Mouse (Mus musculus) CH12.LX (cell line): ENCODE data around the gene Dnase1l2. TPM values are rescaled to one million over a fixed set of nuclear protein-coding genes. Genes with fewer than 3 reads are reported as not detected.

ENCODE experiments used
- DNase-seq: peaks from one replicate; pipeline ENCODE4 v3.0.0-alpha.2; 2013; ENCODE audit errors: extremely low read depth
- H3K27ac ChIP-seq: 2 replicates; pipeline ENCODE4 v1.5.1; 2012; ENCODE audit warnings: low read depth, mild to moderate bottlenecking, control low read depth, moderate library complexity; ENCODE audit not compliant: insufficient read depth
- H3K27me3 ChIP-seq: replicated peaks from 2 replicates; pipeline ENCODE3; 2012; ENCODE audit warnings: inconsistent platforms
- H3K36me3 ChIP-seq, 2 experiments: replicated peaks in 1 of 2; 2 replicates each; pipeline versions ENCODE3 to v1.6.1; 2012; ENCODE audit warnings: inconsistent platforms in 1 of 2, low read length in 1 of 2, mild to moderate bottlenecking in 1 of 2, mixed read lengths in 1 of 2, moderate library complexity in 1 of 2; ENCODE audit not compliant: control insufficient read depth in 1 of 2, insufficient read depth in 1 of 2
- H3K4me1 ChIP-seq, 2 experiments: 2 replicates each; pipeline ENCODE4 v1.6.1; 2012; ENCODE audit warnings: inconsistent platforms in 1 of 2, moderate library complexity in 1 of 2; ENCODE audit not compliant: insufficient read depth in 2 of 2, control insufficient read depth in 1 of 2
- H3K4me2 ChIP-seq: 2 replicates; pipeline ENCODE4 v1.6.1; 2012; ENCODE audit warnings: low read depth, mild to moderate bottlenecking, control low read depth; ENCODE audit not compliant: poor library complexity, insufficient read depth, severe bottlenecking
- H3K4me3 ChIP-seq, 3 experiments: fragments of 150-350 bp in 1 of 3; sonication (generic) in 1 of 3; replicated peaks in 1 of 3; 2 replicates each; pipeline versions ENCODE3 to v1.5.1; 2011 to 2012; ENCODE audit warnings: low read depth in 2 of 3, low read length in 2 of 3, mild to moderate bottlenecking in 2 of 3, moderate library complexity in 2 of 3, control low read depth in 1 of 3, improper control_type of control experiment in 1 of 3, inconsistent platforms in 1 of 3, mixed read lengths in 1 of 3; ENCODE audit not compliant: poor library complexity in 1 of 3
- H3K79me2 ChIP-seq: replicated peaks from 2 replicates; pipeline ENCODE4 v1.6.1; 2012; ENCODE audit warnings: mild to moderate bottlenecking, moderate library complexity; ENCODE audit not compliant: control insufficient read depth, poor library complexity, insufficient read depth, severe bottlenecking; ENCODE audit errors: extremely low read depth
- H3K9ac ChIP-seq: 2 replicates; pipeline ENCODE4 v1.6.1; 2012; ENCODE audit warnings: low read depth, mild to moderate bottlenecking, control low read depth, moderate library complexity; ENCODE audit not compliant: insufficient read depth
- H3K9me3 ChIP-seq: replicated peaks from 2 replicates; pipeline ENCODE3; 2012; ENCODE audit warnings: low read length, inconsistent platforms, mixed read lengths
- BHLHE40 ChIP-seq: IDR thresholded peaks from 2 replicates; pipeline ENCODE4 v1.6.1; 2011; ENCODE audit warnings: mild to moderate bottlenecking, low read depth, low read length, improper control_type of control experiment
- CHD2 ChIP-seq: IDR thresholded peaks from 2 replicates; pipeline ENCODE4 v1.6.1; 2011; ENCODE audit warnings: low read length, improper control_type of control experiment
- EP300 ChIP-seq: IDR thresholded peaks from 2 replicates; pipeline ENCODE4 v1.6.1; 2011; ENCODE audit warnings: low read length, improper control_type of control experiment
- ETS1 ChIP-seq: conservative IDR thresholded peaks from 2 replicates; pipeline ENCODE4 v1.6.1; 2012; ENCODE audit warnings: low read depth, mild to moderate bottlenecking, inconsistent platforms, low read length, improper control_type of control experiment, moderate library complexity
- JUN ChIP-seq: IDR thresholded peaks from 2 replicates; pipeline ENCODE4 v1.6.1; 2011; ENCODE audit warnings: low read depth, mild to moderate bottlenecking, low read length, improper control_type of control experiment, moderate library complexity; ENCODE audit not compliant: insufficient read depth
- KAT2A ChIP-seq: IDR thresholded peaks from 2 replicates; pipeline ENCODE4 v1.6.1; 2012; ENCODE audit warnings: low read length, improper control_type of control experiment, inconsistent platforms; ENCODE audit not compliant: insufficient replicate concordance
- MAFK ChIP-seq: IDR thresholded peaks from 2 replicates; pipeline ENCODE4 v1.6.1; 2011; ENCODE audit warnings: low read length, improper control_type of control experiment; ENCODE audit not compliant: insufficient replicate concordance
- MAZ ChIP-seq: IDR thresholded peaks from 2 replicates; pipeline ENCODE4 v1.6.1; 2012; ENCODE audit warnings: low read depth, mild to moderate bottlenecking, inconsistent platforms, low read length, improper control_type of control experiment, moderate library complexity
- MYC ChIP-seq: IDR thresholded peaks from 2 replicates; pipeline ENCODE4 v1.6.1; 2011; ENCODE audit warnings: low read depth, mild to moderate bottlenecking, improper control_type of control experiment, low read length
- NELFE ChIP-seq: IDR thresholded peaks from 2 replicates; pipeline ENCODE4 v1.6.1; 2011; ENCODE audit warnings: low read depth, low read length, improper control_type of control experiment
- PAX5 ChIP-seq: IDR thresholded peaks from 2 replicates; pipeline ENCODE4 v1.6.1; 2012; ENCODE audit warnings: low read length, inconsistent platforms, mixed read lengths
- POLR2AphosphoS2 ChIP-seq: IDR thresholded peaks from 2 replicates; pipeline ENCODE4 v1.6.1; 2011; ENCODE audit warnings: low read depth, low read length, improper control_type of control experiment
- RAD21 ChIP-seq: IDR thresholded peaks from 2 replicates; pipeline ENCODE4 v1.6.1; 2011; ENCODE audit warnings: low read depth, mild to moderate bottlenecking, low read length, improper control_type of control experiment, moderate library complexity
- RCOR1 ChIP-seq: conservative IDR thresholded peaks from 2 replicates; pipeline ENCODE4 v1.6.1; 2012; ENCODE audit warnings: low read depth, mild to moderate bottlenecking, inconsistent platforms, low read length, improper control_type of control experiment
- SIN3A ChIP-seq: IDR thresholded peaks from 2 replicates; pipeline ENCODE4 v1.6.1; 2012; ENCODE audit warnings: low read length, improper control_type of control experiment, inconsistent platforms
- SMC3 ChIP-seq: IDR thresholded peaks from 2 replicates; pipeline ENCODE4 v1.6.1; 2011; ENCODE audit warnings: low read depth, low read length, improper control_type of control experiment
- UBTF ChIP-seq: IDR thresholded peaks from 2 replicates; pipeline ENCODE4 v1.6.1; 2012; ENCODE audit warnings: low read depth, mild to moderate bottlenecking, inconsistent platforms, low read length, improper control_type of control experiment, moderate library complexity
- USF1 ChIP-seq: IDR thresholded peaks from 2 replicates; pipeline ENCODE4 v1.6.1; 2014; ENCODE audit warnings: low read depth, mild to moderate bottlenecking, inconsistent platforms, low read length, improper control_type of control experiment
- USF2 ChIP-seq: conservative IDR thresholded peaks from 2 replicates; pipeline ENCODE4 v1.6.1; 2011; ENCODE audit warnings: low read depth, low read length, improper control_type of control experiment
- ZC3H11A ChIP-seq: IDR thresholded peaks from 2 replicates; pipeline ENCODE4 v1.6.1; 2012; ENCODE audit warnings: low read depth, mild to moderate bottlenecking, inconsistent platforms, low read length, improper control_type of control experiment
- ZKSCAN1 ChIP-seq: IDR thresholded peaks from 2 replicates; pipeline ENCODE4 v1.6.1; 2012; ENCODE audit warnings: low read depth, inconsistent platforms, low read length, improper control_type of control experiment, borderline replicate concordance
- ZMIZ1 ChIP-seq: IDR thresholded peaks from 2 replicates; pipeline ENCODE4 v1.6.1; 2012; ENCODE audit warnings: low read depth, mild to moderate bottlenecking, inconsistent platforms, low read length, improper control_type of control experiment
- dilution Hi-C: fragments of 300-500 bp; cut with MboI; formaldehyde crosslinking; loops from 2 replicates; pipeline ENCODE4 v1.14.3; 2020; ENCODE audit warnings: low sequenced_read_pairs; ENCODE audit not compliant: extremely low pct_unique_long_range_greater_than_20kb, extremely low pct_ligation_motif_present
- in situ Hi-C: fragments of 300-500 bp; cut with MboI; formaldehyde crosslinking; loops from 3 replicates; pipeline ENCODE4 v1.14.3; 2019; ENCODE audit warnings: low sequenced_read_pairs, low pct_ligation_motif_present, low pct_unique_long_range_greater_than_20kb, mixed read lengths
- polyA plus RNA-seq: library from polyadenylated mRNA; unstranded; fragments of >175 nt; gene quantifications from 2 replicates; pipeline ENCODE4 v1.2.1, GENCODE M21; 2012; ENCODE audit warnings: low read depth; ENCODE audit not compliant: insufficient read length
- total RNA-seq, 2 experiments: library from RNA; depleted of rRNA; stranded (reverse); fragments of 300-350 nt in 1 of 2; fragments of >200 nt in 1 of 2; gene quantifications; 2 replicates each; pipeline ENCODE4 v1.2.3; 2012 to 2014

Dnase1l2 gene
- total and polyA plus RNA-seq, 3 experiments: 0.82 to 1.5 (median 1.1) TPM

DNA sequence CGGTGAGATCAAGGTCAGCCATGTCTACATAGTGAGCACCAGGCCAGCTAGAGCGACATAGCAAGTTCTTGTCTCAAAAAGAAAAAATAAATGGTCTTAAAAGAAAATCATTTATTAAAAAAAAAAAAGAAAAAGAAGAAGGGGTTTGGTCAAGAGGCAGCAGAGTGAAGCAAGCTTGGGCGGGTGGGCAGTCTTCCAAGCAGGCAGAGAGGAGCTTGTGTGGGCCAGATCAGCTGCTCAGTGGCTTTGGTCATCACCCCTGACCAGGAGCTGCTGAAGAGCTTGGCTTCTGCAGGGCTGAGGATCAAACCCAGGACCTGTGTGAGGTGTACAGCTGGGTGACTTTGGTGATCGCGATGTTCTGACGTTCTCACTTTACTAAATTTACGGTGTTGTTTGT, 48.4 kb downstream of the Dnase1l2 start:
- in situ Hi-C loops (no loop called here), dilution Hi-C loops (no loop called here)
- no peak for DNase-seq

DNA sequence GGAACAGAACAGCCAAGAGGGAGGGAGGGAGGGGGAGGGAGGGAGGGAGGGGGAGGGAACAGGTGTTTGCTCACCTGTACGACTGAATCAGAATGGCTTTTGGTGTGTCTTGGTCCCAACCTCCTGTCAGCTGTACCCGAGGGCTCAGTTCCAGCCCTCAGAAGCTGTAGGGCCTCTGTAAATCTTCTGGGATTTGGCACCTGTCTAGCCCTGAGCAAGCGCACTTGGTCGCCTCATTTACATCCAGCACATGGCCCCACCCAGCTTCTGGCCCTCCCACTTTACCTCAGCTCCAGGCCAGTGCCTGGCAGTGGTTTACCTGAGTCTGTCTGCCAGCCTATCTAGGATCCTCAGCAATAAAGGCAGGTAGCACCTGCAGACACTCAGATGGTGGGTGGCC, 49.4 kb downstream of the Dnase1l2 start:
- no peak overlapping the region for H3K9ac ChIP-seq
- no peak overlapping the region for H3K4me2 ChIP-seq
- no peak for DNase-seq
- H3K4me3 ChIP-seq: no peak overlapping the region
- H3K27me3 ChIP-seq: no peaks in the 10 kb centered on the region
- dilution Hi-C loops: no loop called here
- H3K36me3 ChIP-seq: peaks cover 4 to 72% of the 10 kb centered on the region in 2 experiments
- no peak overlapping the region for H3K27ac ChIP-seq
- no peaks in the 10 kb centered on the region for H3K4me1 ChIP-seq
- H3K9me3 ChIP-seq: no peaks in the 10 kb centered on the region
- TF ChIP-seq RCOR1: no peak
- TF ChIP-seq USF1: no peak
- TF ChIP-seq ZC3H11A: no peak
- TF ChIP-seq JUN: no peak
- TF ChIP-seq ZMIZ1: no peak
- no peak for TF ChIP-seq NELFE
- TF ChIP-seq BHLHE40: no peak
- no peak for TF ChIP-seq MYC
- no peak for TF ChIP-seq ETS1
- TF ChIP-seq SMC3: no peak
- TF ChIP-seq ZKSCAN1: no peak
- no peak for TF ChIP-seq CHD2
- in situ Hi-C loops: no loop called here
- H3K79me2 ChIP-seq: no peaks in the 10 kb centered on the region

More for the DNA sequence above, 48.4 kb downstream of the Dnase1l2 start:
- no peak overlapping the region for H3K9ac ChIP-seq
- H3K4me3 ChIP-seq: no peak overlapping the region
- H3K27ac ChIP-seq: no peak overlapping the region
- no peak overlapping the region for H3K4me2 ChIP-seq
- no peaks in the 10 kb centered on the region for H3K79me2 ChIP-seq
- peaks cover 4 to 71% of the 10 kb centered on the region in 2 experiments for H3K36me3 ChIP-seq
- H3K4me1 ChIP-seq: no peaks in the 10 kb centered on the region
- no peak for TF ChIP-seq POLR2AphosphoS2
- no peak for TF ChIP-seq ZKSCAN1
- TF ChIP-seq BHLHE40: no peak
- no peak for TF ChIP-seq CHD2
- TF ChIP-seq EP300: no peak
- no peak for TF ChIP-seq ETS1
- TF ChIP-seq MAFK: no peak
- TF ChIP-seq MAZ: no peak
- no peak for TF ChIP-seq KAT2A
- TF ChIP-seq RAD21: no peak
- no peak for TF ChIP-seq PAX5
- no peak for TF ChIP-seq USF2
- no peak for TF ChIP-seq UBTF
- no peak for TF ChIP-seq SIN3A
- TF ChIP-seq USF1: no peak
- no peak for TF ChIP-seq ZC3H11A
- TF ChIP-seq, all 38 proteins: peak for 0
- no peaks in the 10 kb centered on the region for H3K9me3 ChIP-seq
- no peaks in the 10 kb centered on the region for H3K27me3 ChIP-seq
